Mouse (Mus musculus) frontal cortex, postnatal 10 days (tissue): ENCODE measurements around the gene Tbc1d14.

Source experiments
- DNase-seq, 2 experiments: peaks; one replicate each; pipeline ENCODE4 v3.0.0; 2022; ENCODE audit warnings: low spot score in 2 of 2, mixed read lengths in 1 of 2

Gene Tbc1d14

DNA sequence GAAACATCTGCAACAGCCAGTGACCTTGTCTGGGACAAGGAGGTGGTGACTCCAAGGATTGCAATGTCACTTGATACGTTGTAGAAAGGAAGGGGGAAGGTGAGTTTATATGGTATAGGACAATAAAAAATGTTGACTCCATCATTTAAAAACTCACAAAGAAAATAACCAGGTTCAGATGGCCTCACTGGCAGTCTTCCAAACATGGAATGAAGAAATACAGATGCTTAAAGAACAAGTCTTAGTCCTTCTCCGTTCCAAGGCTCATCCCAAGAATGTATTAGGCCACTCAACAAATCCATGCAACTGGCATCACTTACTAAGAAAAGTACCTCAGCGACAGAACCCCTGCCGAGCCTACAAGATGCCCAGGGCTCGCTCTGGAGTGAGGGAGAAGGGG lies 38.6 kb downstream of the Tbc1d14 start:
- DNase-seq, result no peak

DNA sequence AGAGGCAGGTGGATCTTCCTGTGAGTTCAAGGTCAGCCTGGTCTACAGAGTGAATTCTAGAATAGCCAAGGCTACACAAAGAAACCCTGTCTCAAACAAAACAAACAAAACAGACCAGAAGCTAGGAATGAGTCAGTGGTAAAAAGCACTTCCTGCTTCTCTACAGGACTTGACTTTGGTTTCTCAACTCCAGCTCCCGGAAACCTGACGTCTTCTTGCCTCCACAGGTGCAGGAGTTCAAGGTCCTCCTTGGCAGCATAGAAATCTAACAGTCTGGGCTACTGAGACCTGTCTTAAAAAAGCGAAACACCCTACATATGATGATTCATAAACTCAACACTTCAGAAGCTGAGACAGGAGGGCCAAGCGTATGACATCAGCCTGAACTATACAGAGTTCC lies 39.2 kb downstream of the Tbc1d14 start:
- no peak for DNase-seq

DNA sequence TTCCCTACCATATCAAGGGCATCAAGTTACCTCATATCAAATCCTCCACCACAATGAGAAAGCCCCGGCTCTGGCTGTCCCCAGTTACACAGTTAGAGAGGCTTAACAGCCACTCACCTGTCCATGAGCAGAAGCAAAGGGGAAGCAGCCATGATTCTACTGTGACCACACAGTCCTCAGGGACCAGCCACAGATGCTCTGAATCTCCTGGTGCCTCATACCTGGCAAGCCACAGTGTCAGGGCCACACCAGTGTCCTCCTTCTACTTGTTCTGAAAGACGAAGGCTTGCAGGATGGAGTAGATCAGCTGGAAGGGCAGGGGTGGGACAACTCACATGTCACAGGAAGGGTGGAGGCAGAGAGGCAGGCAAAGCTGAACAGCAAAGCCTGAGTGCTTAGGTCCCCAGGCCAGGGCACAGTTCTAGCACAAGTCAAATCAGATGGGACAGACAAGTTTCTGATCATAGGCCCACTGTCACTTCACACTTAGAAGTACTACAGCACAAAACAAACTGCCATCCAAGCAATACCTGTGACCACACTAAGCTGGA lies 39.9 kb downstream of the Tbc1d14 start:
- no peak for DNase-seq

DNA sequence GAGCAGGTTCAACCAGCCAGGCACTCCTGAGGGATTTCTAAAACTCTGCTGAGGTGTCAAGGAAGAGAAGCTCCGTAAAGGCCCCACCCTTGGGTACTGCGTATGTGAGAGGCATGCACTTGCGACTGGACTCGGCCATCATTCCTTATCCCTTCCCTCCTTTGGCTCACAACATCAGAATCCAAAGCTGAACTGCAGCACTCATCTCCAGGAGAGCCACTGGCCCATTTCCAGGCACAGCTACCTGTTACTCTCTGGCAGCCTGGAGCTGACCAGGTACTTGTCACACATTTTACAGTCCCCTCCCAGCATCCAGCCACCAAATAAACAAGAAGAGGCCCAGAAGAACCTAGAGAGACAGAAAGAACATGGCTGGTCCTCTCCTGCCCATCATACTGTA lies 40.7 kb downstream of the Tbc1d14 start:
- no peak for DNase-seq

DNA sequence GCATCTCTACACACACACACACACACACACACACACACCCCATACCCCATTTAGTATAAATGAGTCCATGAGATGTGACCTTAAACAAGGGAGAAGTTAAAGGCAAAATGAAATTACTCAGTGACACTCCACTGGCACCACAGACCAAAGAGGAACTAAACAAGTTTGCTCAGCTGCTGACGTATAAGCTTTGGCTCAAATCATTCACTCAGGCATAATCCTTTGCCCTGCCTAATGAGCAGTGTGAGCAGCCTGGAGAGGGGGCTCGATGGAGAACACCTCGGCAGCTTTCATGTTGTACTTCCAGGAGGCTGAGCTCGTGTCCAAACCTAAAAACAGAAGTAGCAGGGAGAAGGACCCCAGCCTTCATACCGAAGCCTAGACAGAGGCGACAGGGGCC lies 43.8 kb downstream of the Tbc1d14 start:
- no peak for DNase-seq

DNA sequence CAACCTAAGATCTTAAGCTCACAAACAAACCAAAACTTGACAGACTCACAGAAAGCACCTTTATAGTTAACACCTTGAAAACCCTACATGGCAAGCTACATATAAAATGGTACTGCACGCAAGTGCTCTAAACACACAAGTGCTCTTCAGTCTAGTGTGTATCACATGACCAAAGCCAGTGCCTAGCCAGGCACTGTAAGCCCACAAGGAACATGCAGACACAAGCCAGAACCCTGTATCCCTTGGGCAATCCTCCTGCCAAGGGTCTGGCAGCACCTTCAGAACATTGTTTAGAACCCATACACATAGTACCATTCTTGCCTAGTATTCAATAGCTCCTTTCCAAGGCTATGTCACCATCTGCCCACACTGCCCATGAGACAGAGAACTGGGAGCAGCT lies 48.3 kb downstream of the Tbc1d14 start:
- no peak for DNase-seq

DNA sequence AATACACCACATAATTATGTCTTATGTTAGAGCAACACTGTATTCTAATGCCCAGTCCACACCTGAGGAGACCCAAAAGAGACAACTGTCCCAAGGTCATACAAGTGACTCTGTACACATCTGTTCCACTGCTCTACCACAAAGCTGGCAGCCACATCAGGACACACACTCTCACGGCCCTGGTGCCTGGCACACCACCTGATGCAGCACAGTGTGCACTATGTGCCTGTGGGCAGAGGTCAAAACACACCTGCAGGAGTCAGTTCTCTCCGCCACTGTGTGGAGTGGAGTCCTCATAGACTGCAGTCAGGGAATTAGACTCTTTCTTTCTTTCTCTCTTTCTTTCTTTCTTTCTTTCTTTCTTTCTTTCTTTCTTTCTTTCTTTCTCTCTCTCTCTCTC lies 52.1 kb downstream of the Tbc1d14 start:
- DNase-seq, result no peak

DNA sequence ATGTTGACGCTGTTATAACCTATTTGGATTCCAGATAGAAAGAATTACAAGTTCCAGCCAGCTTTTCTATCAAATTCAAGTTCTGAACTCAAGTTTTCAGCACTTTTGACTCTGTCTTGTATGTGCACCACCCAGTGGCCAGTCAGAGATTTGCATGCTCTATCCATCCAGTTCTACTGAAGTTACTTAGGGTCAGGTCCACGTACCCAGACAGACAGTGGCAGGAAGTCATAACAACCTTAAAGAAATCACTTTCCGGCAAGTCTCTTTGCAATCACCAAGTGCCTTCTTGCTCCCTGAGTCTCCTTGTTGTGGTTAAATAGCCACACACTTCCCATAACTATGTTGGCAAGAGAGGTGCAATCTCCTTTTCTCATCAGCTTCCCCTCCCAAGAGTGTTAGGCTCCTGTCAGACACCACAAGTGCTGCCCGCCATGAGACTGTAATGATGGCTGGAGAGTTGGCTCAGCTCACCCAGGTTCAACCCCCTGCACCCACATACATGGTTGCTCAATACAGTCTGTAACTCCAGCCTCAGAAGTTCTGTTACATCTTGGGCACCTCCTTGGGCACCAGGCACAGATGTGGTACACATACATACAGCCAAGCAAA lies 54.4 kb downstream of the Tbc1d14 start:
- peak in 1 of 2 experiments; percentile 53 for DNase-seq

DNA sequence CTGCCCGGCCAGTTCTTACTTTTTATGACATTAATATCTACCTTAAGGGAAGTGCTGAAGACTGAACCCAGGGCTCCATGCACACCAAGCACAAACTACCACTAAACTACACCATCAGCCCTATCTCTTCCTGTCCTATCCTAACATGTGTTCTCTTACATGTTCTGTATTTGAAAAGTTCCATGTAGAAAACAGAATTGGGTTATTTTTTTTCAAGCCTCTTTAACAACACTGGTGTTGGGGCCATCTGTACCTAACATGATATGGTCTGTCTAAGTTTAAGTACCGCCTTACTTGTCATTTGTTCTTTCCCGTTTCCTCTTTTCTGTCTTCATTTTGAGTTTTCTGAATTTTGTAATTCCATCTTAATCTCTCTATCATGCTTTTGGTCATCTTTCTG lies 56.7 kb downstream of the Tbc1d14 start:
- DNase-seq, result no peak

DNA sequence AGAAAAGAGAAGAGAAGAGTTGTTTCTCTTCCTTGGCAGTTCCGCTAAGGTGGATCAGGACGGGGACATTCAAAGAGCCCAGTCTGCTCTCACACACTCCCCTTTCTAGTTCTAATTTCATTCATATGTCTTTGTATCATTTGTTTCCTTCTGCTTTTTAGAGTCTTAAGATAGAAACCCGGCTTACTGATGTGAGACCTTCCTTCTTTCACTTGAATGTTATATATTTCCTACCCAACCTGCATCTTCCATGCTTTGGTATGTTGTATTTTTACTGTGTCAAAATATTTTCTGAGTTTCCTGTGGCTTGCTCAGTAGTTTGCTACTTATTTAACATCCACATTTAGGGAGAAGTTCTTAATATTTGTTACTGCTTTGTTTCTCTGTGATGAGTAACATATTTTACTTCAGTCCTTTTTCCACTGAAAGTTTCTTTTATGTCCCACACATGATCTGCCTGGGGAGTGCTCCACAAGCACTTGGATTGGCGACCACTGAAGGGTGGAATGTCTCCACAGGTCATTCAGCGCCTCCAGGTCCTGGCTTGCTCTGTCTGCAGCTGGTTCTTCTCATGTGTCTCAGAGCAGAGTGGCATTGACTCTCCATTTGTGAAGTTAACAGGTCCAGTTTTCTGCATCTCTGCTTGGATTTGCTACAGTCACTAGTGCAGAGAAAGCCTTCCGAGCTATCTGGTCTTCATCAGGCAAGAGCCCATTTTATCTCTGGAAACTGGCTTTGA lies 57.5 kb downstream of the Tbc1d14 start:
- DNase-seq, result no peak

DNA sequence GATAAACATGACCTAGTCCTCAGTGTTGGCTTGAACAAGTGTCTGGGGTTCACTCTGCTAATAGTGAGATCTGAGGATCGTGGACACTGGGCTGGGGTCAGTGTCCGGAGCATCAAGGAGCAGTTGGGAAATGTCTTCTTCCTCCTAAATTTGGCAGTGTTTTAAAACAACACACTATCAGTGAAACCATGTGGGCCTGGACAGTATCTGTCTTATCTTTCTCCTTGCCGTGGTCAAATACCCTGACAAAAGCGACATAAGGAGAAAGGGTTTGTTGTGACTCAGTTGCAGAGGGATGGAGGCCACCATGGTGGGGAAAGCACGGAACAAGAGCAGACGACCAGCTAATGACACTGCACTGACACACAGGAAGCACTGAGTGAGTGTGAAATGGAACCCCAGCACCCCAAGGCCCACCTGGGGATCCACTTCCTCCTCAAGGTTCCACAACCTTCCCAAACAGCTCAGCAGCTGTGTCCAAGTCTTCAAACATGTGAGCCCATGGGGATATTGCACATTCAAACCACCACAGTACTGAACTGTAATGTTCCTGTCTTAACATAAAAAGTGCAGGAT lies 58.5 kb downstream of the Tbc1d14 start:
- no peak for DNase-seq

DNA sequence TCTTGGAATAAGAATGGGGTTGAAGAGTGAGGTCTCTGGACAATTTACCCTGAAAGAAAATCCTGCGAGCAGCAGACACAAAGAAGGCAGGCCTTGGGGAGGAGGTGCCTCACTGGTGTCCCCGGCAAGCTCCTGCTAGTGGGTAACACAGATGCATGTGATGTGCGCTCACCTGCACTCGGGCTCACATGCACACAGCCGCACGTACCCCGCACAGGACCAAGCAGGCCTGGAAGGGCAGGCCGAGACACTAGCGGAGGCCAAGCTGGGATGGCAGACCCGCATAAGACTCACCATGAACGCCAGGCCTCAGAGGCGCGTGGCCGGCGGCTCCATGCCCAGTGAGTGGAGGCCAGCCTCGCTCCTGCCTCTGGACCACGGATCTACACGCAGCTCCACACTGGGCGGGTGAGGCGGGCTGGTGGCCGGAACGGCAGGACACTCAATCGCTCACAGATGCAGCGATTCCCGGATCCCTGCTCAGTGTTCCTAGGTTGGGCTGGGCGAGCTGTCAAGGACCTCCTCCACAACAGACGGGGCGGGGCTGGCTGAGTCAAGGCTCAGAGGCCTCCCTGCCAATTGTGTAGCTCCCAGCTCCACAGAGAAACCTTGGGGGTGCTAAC lies 62.8 kb downstream of the Tbc1d14 start:
- DNase-seq, result peak; percentile 86 to 89

DNA sequence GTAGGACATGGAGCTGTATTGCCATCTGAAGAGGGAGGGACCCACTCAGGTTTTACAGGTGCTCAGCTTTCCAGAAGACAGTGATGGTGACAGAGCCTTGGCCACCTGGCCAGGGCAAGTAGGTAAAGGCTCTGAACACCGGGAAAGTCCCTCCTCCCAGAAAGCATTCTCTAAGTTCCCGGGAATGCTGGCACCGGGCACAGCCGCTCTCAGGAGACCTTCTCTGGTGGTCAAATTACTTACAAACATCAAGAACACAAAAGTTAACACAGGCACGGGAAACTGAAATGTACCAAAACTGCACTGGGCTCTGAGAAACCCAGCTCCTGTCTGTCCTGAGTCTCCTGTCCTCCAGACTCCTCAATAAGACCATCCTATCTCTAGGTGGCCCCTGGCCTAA lies 63.4 kb downstream of the Tbc1d14 start:
- no peak for DNase-seq

DNA sequence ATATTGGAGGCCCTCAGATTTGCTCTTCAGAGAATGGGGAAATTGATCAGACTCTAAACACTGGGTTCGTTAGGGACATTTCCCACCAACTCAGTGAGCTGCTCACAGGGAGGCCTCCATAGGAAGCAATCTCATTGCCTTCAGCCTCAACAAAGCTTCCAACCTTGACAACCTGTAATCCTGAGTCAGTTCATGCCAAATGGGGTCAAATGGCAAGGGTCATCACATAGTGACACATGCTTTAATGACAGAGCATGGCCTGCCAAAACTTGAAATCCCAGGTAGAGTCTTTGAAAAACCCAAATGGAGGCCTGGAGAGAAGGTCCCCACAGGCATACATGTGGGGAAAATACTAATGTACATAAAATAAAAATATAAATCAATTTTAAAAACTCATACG lies 66.2 kb downstream of the Tbc1d14 start:
- no peak for DNase-seq

DNA sequence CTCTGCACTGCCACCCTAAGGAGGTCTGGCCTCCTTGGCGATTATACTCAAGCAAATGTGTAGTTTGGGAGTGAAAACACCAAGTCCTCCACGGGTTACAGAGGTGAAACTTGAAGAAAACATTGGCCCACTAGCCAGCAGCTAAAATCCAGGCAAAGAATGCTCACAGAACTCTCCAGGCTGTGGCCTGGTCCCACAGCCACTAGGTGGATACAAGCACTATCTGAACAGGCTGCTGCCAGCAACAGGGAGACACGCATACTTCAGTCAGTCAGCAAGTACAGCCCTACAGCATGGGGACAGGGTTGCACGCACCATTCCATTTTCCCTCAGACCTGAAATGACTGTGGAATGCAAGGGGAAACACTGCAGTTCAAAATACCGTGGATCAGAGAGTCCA lies 66.8 kb downstream of the Tbc1d14 start:
- no peak for DNase-seq

DNA sequence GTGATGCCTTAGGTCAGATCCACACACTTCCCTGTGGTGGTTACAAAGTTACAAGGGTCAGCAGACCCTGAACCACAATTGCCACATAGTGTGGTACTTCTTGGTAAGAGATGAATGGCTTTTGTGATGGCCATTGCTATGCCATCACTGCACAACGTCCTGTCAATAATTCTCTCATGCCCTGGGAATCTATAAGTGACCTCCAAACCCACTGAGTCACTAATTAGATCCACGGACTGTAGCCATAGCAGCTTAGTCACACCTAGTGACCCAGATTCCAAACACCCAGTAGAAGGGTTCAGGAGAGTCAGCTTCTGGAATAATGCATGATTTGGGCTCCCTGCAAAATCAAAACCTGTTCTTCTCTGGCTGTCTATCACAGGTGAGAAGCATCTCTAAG lies 67.9 kb downstream of the Tbc1d14 start:
- no peak for DNase-seq

DNA sequence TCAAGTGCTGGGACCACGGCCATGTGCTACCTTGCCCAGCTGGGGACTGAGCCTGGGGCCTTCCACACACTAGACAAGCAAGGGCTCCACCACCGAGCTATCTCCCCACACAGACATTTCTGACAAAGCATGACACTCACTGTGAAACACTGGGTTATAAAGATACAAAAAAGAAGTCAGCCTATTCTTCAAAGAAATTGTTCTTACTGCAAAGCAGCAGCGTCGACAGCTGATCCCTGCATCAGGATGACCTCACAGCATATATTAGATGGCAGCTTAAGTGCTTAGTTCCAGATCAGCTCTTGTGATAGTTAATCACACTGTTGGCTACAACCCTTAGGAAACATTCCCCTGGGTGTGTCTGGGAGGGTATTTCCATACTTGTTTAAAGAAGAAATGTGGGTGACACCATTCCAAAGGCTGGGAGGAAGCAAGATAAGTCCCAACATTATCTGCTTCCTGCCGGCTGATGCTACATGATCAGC lies 69.8 kb downstream of the Tbc1d14 start:
- DNase-seq, result no peak

DNA sequence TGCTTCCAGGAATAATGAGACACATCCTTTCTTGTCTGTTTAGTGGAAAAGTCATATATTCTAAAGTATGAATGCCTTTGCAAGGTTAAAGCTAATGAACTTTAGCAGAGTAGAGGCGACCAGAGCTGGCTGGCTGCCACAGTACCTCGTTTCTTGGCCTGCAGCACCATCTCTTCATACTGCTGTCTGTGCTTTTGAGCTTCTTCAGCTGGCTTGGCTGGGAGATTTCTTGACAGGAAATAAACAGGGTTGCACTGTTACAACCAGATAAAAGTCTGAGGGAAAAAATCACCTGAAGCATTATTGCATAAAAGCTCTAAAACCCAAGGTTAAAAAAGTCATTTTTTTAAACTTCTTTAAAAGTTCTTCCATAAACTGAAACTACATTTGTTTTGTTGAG lies 70.3 kb downstream of the Tbc1d14 start:
- DNase-seq, result no peak

DNA sequence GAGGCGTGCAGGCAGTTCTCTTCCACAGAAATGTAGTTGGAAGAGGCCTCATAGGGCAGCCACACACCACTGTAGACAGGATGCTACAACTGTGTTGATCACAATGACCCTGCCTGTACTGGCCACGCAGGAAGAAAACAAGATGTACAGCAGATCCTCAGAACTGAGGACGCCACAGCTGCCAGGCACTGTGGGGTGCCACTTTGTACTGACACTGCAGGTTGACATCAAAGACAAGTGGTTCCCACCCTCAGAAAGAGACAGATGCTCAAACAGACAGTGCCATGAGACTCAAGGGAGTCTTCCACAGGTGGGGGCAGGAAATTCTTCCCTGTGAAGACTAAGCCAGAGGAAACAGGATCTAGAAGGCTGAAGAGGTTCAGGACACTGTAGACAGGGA lies 73.3 kb downstream of the Tbc1d14 start:
- no peak for DNase-seq

DNA sequence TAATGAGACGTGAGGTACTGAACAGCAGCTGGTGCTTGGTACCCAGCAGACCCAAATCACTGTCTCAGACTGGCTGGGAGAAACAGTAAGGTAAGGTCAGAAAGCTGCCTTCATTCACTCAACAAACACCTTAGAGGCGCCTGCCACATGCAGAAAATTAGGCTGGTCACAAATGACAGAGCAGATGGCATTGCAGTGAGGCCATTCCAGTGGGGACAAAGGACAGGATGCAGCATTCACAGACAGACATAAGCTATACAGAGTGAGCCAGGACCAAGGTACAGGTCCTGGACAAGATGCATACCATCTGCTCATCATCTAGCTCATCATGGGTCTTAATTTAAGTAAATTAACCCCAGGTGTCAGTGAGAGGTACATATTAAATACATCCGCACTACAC lies 75.5 kb downstream of the Tbc1d14 start:
- no peak for DNase-seq

DNA sequence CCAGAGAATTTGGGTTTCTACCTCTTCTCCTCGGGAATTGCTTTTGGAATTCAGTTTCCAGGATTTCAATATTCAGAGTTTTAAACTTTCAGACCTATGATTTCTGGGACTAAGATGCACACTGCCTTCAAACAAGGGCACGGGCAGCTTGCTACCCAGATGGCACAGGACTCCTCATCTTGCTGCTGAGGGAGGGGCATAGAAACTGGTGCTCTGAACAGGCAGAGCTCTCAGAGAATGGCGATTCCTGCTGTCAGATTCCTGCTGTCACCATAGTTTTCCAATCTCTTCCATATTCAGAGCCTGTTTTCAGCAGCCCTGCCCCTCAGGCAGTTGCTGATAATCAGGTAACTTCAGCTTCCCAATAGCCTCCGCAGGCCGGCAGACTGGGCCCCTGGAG lies 77.5 kb downstream of the Tbc1d14 start:
- no peak for DNase-seq

DNA sequence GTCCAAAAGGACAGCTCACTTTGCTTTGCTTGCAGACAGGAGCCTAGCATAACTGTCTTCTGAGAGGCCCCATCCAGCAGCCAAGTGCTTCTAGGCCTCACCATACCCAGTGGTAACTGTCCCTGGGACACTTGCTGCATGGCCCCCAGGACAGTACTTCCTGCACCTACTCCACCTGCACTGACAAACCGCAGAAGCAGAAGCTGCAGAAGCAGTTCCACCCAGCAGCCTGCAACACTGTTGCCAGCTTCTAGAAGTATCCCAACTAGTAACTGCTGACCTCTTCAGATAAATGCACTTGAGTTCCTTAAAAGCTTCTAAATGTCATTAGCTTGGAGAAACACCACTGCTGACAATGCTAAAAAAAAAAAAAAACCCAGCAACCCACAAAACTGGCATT lies 78.0 kb downstream of the Tbc1d14 start:
- DNase-seq, result peak in 1 of 2 experiments; percentile 27

DNA sequence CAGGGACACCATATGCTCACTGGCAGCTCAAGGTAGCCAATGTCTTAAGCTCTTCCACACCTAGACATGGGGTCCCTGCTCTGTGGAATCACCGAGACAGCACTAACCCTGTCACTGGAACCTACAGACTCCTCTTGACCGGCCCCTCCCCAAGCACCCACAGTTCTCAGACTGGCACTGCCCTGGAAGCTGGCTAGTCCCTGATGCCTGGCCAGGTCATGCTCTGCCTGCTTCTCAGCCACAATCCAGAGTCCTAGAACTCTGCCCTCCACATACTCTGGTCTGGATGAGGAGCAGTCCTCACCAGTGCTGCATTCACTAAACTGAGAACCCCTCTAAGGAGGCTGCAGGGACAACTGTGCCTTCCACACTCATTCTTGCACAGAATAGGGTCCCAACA lies 82.1 kb downstream of the Tbc1d14 start:
- DNase-seq, result no peak
